Mouse (Mus musculus) granulocyte monocyte progenitor cell, adult 5-6 weeks (primary cell): ENCODE data around the gene Aox3. TPM values are rescaled to one million over a fixed set of nuclear protein-coding genes. Genes with fewer than 3 reads are reported as not detected.

Source experiments
- ATAC-seq: replicated peaks from 2 replicates; pipeline ENCODE4 v1.8.0; 2016; ENCODE audit warnings: mild to moderate bottlenecking, moderate TSS enrichment, inconsistent platforms; ENCODE audit not compliant: poor library complexity, severe bottlenecking
- total RNA-seq, 2 experiments: library from RNA; stranded (forward) in 1 of 2; stranded (reverse) in 1 of 2; fragments of 200-712, 200-1000 nt in 1 of 2; fragments of >200 nt in 1 of 2; fragmentation: Nextera tagmentation in 1 of 2; gene quantifications; 2 replicates each; pipeline ENCODE4 v1.2.3; 2014 to 2017

Aox3 gene
- total RNA-seq (2014; fragmentation: Nextera tagmentation) = not detected in 2 replicates
- total RNA-seq (2017) = 0.10 and 0.17 TPM in 2 replicates

DNA sequence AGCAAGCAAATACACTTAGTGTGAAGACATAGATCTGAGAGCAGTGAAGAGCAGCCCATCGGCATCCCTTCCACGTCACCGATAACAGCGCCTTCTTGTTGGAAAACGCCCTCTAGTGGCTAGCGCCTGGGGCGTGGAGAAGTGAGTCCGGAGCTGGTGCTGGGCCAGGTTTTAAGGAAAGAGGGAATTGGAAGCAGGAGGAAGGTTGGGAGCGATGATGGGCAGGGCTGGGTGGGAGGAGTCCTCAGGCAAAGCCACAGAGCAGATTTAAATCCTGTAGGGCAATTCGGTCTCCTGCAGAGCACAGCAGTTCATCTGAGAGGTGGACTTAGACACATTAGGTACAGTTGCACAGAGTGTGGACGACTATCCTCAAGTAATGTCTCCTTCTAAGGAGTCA, at the start of gene Aox3:
Gene Aox3, plus strand, starts transcription at position 251 of the 400 bp plus-strand sequence.
- peak; percentile 45 for ATAC-seq

GRCm38 (mm10) chr1:58065151-58065550, 47.8 kb upstream of the Aox3 start:
- no peak for ATAC-seq

GRCm38 (mm10) chr1:58065606-58066005, 47.3 kb upstream of the Aox3 start:
- no peak for ATAC-seq

GRCm38 (mm10) chr1:58069181-58069580, 43.7 kb upstream of the Aox3 start:
- no peak for ATAC-seq

- ATAC-seq = no peak
Observed at GRCm38 (mm10) chr1:58070091-58070490, 42.8 kb upstream of the Aox3 start.

- no peak for ATAC-seq
Observed at GRCm38 (mm10) chr1:58071006-58071405, 41.9 kb upstream of the Aox3 start.

- ATAC-seq = no peak
Observed at GRCm38 (mm10) chr1:58071509-58071908, 41.4 kb upstream of the Aox3 start.

DNA sequence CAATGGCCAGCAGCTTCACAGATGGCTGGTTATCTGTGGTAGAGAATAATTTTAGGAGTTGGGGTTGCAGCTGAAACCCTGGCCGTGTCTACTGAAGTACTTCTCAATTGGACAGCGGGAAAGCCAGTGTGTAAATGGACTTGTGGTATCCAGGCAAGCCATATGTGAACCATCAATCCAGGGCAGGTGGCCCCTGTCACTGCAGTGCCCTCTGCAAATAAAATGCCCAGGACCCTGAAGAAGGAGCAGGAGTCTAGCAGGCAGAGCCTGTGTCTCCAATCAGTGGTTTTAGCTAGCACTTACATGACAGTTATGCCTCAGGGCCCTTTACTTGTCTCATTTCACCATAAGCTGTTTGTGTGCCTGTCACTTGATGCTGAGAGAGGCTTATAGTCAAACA, 40.5 kb upstream of the Aox3 start:
- ATAC-seq = no peak

- ATAC-seq = no peak
Observed at GRCm38 (mm10) chr1:58072991-58073730, 39.8 kb upstream of the Aox3 start.

- no peak for ATAC-seq
Observed at GRCm38 (mm10) chr1:58074266-58074665, 38.7 kb upstream of the Aox3 start.

- no peak for ATAC-seq
Observed at GRCm38 (mm10) chr1:58077882-58078281, 35.0 kb upstream of the Aox3 start.

DNA sequence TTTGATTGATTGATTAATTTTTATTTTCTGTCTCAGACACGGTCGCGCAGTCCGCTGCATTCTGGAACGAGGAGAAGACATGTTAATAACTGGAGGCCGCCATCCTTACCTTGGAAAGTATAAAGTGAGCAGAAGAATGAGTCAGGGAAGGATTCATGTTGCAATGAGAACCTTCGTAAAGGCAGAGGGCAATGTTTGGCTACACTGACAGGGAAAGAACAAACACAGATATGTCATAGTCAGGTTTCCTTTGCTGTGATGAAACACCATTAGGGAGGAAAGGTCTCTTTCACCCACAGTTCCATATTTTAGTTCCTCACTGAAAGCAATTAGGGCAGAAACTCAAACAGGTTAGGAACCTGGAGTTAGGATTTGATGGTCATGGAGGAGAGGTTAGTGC, 34.5 kb upstream of the Aox3 start:
- peak; percentile 65 for ATAC-seq

DNA sequence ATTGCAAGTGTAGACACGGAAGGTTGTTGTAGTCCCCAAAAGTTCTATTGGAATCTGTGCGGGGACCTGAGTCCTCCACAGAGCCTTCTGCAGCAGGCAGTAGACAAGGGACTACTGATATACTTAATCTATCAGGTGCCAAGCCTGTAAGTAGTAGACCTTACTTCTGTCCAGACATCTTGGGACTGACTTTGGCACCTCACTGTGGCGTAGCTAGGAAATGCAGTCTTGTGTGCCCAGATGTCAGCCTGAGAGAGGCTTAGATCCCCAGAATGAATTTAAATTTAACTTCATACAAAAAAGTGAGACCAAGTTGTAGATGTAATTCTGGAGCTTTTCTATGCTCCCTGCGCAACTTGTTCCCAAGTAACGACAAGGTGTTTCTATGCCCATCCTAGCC, 33.2 kb upstream of the Aox3 start:
- ATAC-seq = no peak

DNA sequence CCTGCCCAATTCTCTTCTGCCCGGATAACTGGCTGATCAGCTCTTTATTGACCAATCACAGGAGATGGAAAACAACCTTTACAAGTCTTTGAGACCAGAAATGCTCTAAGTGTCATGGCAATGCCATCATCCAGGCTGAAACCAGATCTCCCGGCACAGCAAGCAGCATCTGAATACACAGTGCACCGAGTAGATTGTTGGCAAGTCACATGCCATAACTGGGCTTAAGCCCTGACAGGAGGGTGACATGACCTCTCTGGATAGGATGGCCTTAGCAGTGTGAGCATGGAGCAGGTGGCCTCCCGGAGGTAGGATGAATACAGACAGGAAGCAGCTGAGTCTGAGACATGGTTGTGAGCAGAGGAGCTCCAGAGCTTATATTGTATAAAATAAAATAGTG, 32.5 kb upstream of the Aox3 start:
- no peak for ATAC-seq

GRCm38 (mm10) chr1:58081356-58081755, 31.6 kb upstream of the Aox3 start:
- ATAC-seq = no peak

DNA sequence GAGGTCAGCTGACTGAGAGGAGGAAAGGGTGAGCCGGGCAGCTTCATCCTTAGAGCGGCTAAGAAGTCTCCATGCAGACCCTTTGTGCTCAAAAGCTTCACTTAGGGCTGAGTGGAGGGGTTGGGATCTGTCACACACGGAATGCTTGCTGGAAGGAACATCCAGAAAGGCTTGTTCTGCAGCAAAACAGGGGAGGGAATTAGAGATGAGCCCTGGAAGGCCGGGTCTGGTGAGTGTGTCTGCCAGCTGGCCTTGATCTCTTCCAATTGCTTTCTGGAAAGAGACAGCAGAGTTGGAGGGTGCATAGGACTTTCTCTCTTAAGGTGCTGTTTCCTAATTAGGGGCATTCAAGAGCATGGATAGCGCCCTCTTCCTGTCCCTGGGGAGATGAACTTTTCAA, 23.6 kb upstream of the Aox3 start:
- no peak for ATAC-seq

DNA sequence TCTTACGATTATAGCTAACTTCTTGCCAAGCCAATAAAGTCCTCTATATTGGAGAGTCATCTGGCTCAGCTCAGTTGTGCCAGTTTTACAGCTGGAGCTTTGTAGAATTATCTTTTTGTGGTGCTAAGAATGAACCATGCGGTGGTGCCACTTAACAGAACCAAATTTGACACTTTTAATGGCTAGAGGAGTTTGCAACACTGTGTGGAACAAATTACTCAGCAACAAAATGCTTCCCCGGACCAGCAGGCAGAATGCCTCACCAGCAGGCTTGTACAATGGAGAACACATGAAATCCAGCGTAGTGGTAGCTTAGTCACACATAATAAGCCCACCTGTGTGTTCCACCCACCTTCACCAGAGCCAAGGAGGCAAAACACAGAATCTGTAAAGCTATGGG, 22.7 kb upstream of the Aox3 start:
- ATAC-seq = no peak

DNA sequence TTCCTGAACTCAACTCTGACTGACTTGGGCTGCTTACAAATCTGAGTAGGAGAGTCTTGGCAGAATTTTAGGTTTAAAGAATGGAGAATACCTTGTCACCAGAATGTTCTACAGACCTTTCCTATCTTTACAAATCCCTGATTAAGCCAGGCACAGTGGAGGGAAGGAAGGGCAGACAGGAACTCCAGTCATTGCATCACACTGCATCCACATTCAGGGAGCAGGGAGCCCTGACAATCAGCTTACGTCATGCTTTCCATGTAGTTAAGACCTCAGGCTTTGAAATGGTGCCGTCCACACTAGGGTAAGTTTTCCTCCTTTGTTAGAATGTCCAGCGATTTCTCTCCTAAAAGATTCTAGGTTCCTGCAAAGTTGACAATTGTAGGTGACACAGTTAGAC, 21.7 kb upstream of the Aox3 start:
- ATAC-seq = no peak

GRCm38 (mm10) chr1:58091992-58092560, 20.9 kb upstream of the Aox3 start:
- ATAC-seq = no peak

DNA sequence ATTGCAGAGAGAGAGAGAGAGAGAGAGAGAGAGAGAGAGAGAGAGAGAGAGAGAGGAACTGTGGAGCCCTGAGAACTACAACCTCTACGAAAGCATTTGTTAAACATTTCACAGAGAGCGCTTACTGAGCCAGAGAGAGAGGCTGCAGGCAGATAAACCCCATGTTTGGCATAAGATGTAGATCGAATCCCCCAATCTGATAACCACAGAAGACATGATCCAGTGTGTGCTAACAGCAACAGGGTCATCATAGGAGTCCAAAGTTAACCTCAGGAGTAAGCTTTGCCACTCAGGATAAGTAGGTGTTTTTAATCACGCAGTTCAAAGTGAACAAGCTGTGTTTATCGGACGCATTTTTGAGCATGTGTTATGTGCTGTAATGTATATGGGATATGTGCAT, 15.6 kb upstream of the Aox3 start:
- ATAC-seq = no peak

DNA sequence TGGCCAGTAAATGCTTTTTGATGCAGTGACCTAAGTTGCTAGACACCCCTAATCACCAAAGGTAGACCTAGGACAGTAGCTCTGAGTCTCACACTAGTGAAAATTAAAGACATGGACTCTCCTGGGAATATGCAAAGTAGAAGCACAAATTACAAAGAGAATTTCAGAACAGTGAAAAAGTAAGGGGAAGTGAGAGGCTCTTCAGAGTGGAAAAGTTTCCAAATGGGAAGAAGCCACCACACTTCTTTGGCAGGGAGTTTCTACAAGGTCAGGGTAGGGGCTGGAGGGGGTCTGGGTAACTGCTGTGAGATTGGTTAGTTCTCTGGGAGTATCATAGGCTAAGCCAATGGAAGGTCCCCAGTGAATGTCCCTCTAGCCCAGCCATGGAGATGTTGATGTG, 13.8 kb upstream of the Aox3 start:
- ATAC-seq = peak; percentile 47

GRCm38 (mm10) chr1:58101531-58102146, 11.3 kb upstream of the Aox3 start:
- peak; percentile 78 for ATAC-seq
